Comparison of ENCODE assay signal across 10 mouse cellular contexts in genomic region chr13:43196000-43196399, GRCm38 (mm10). TPM values are rescaled to one million over a fixed set of nuclear protein-coding genes. Genes with fewer than 3 reads are reported as not detected.
DNase-seq lines count a peak whose midpoint lies in the region; ATAC-seq and TF ChIP-seq lines count a peak whose summit lies in the region.
"Had no signal": no experiment of that assay in that cellular context is flagged by ENCODE, and none has a peak within 500 bp of the region (broad histone marks: within the 10 kb centered on the region; RNA-seq: fewer than 3 reads in every experiment).

No protein-coding gene starts in this region.

- H3K36me3 ChIP-seq in intestine, postnatal 0 days (ENCODE audit: control insufficient read depth, insufficient read depth) = no peaks in the 10 kb centered on the region
- no peaks in the 10 kb centered on the region for H3K36me3 ChIP-seq in intestine, embryonic 16.5 days (ENCODE audit: control insufficient read depth, insufficient read depth, low read length)
- peaks cover 0 to 26% of the 10 kb centered on the region in 2 experiments; a peak in 2 of 4 replicates for H3K36me3 ChIP-seq in MEL (ENCODE audit: control insufficient read depth in 1 of 2, insufficient read depth in 2 of 2, low read length in 2 of 2)
- H3K36me3 ChIP-seq in heart, embryonic 16.5 days (ENCODE audit: control insufficient read depth, insufficient read depth) = peaks cover 5% of the 10 kb centered on the region; the same call in 1 of the 2 replicates
- no peaks in the 10 kb centered on the region for H3K36me3 ChIP-seq in midbrain, embryonic 15.5 days (replicated peaks)
- H3K36me3 ChIP-seq: hindbrain, embryonic 12.5 days had no signal

- peak; percentile 15 to 45; a peak in 3 of 4 replicates for TF ChIP-seq EP300 in MEL (IDR thresholded peaks at IDR 0.05; ENCODE audit: low read depth in 1 of 2, low read length in 2 of 2)

- no peak for TF ChIP-seq POLR2A in MEL (IDR thresholded peaks at IDR 0.05; ENCODE audit: control insufficient read depth in 1 of 2, insufficient read depth in 1 of 2, low read depth in 1 of 2, low read length in 2 of 2, poor library complexity in 1 of 2)

- WGBS in intestine, postnatal 0 days = 28% methylated on average over 7 of the region's 7 CpGs
- WGBS in intestine, embryonic 16.5 days = 29% methylated on average over 7 of the region's 7 CpGs
- WGBS in heart, embryonic 16.5 days = 10% methylated on average over 7 of the region's 7 CpGs
- 72% methylated on average over 7 of the region's 7 CpGs for WGBS in midbrain, embryonic 15.5 days

- peak; percentile 56 for TF ChIP-seq CTCF in intestine, postnatal 0 days (IDR thresholded peaks at IDR 0.05; ENCODE audit: low read depth)
- TF ChIP-seq CTCF in MEL (IDR thresholded peaks at IDR 0.05 in 2 of 3, conservative IDR thresholded peaks at IDR 0.05 in 1 of 3; ENCODE audit: control insufficient read depth in 1 of 3, insufficient read depth in 1 of 3, low read depth in 2 of 3, low read length in 3 of 3, poor library complexity in 1 of 3, severe bottlenecking in 1 of 3) = peak in 1 of 3 experiments; percentile 14; a peak in 1 of 6 replicates

- H3K4me1 ChIP-seq in intestine, postnatal 0 days (replicated peaks; ENCODE audit: control insufficient read depth, insufficient read depth, low read length) = no peaks in the 10 kb centered on the region
- H3K4me1 ChIP-seq in intestine, embryonic 16.5 days (ENCODE audit: control insufficient read depth, insufficient read depth, low read length) = peaks cover 3% of the 10 kb centered on the region; the same call in 1 of the 2 replicates
- peaks cover 9 to 36% of the 10 kb centered on the region in 2 experiments for H3K4me1 ChIP-seq in MEL (ENCODE audit: control insufficient read depth in 1 of 2, insufficient read depth in 2 of 2, low read length in 2 of 2)
- H3K4me1 ChIP-seq in heart, embryonic 16.5 days (ENCODE audit: control insufficient read depth, insufficient read depth, low read length) = peaks cover 47% of the 10 kb centered on the region
- no peaks in the 10 kb centered on the region for H3K4me1 ChIP-seq in midbrain, embryonic 15.5 days
- H3K4me1 ChIP-seq: hindbrain, embryonic 12.5 days had no signal

- H3K4me2 ChIP-seq in intestine, postnatal 0 days (replicated peaks; ENCODE audit: low read depth) = no peak overlapping the region
- no peak overlapping the region for H3K4me2 ChIP-seq in intestine, embryonic 16.5 days (ENCODE audit: low read depth, low read length)
- H3K4me2 ChIP-seq in heart, embryonic 16.5 days (ENCODE audit: low read depth, low read length) = peak overlapping the region; percentile 23; the same call in 1 of the 2 replicates
- no peak overlapping the region for H3K4me2 ChIP-seq in midbrain, embryonic 15.5 days
- H3K4me2 ChIP-seq: forebrain, embryonic 13.5 days; hindbrain, embryonic 12.5 days had no signal

- ATAC-seq in intestine, postnatal 0 days = no peak
- ATAC-seq in intestine, embryonic 16.5 days = no peak
- peak; percentile 89 for ATAC-seq in heart, embryonic 16.5 days (replicated peaks; ENCODE audit: extremely low read depth, insufficient read depth, low FRiP score)
- no peak for ATAC-seq in midbrain, embryonic 15.5 days (replicated peaks)
- ATAC-seq: forebrain, embryonic 13.5 days had no signal

- H3K9me3 ChIP-seq in intestine, postnatal 0 days (ENCODE audit: control insufficient read depth) = no peaks in the 10 kb centered on the region
- no peaks in the 10 kb centered on the region for H3K9me3 ChIP-seq in intestine, embryonic 16.5 days (ENCODE audit: control insufficient read depth, low read length)
- H3K9me3 ChIP-seq in MEL (replicated peaks; ENCODE audit: insufficient read depth, low read length) = no peaks in the 10 kb centered on the region
- no peaks in the 10 kb centered on the region for H3K9me3 ChIP-seq in heart, embryonic 16.5 days (replicated peaks; ENCODE audit: control insufficient read depth, low read length)
- H3K9me3 ChIP-seq in midbrain, embryonic 15.5 days = no peaks in the 10 kb centered on the region
- H3K9me3 ChIP-seq: forebrain, embryonic 13.5 days; hindbrain, embryonic 12.5 days had no signal

- H3K9ac ChIP-seq in intestine, postnatal 0 days (ENCODE audit: low read depth, low read length) = no peak overlapping the region
- no peak overlapping the region for H3K9ac ChIP-seq in intestine, embryonic 16.5 days (ENCODE audit: low read depth, low read length)
- H3K9ac ChIP-seq in MEL (ENCODE audit: control insufficient read depth, low read depth, low read length, poor library complexity, severe bottlenecking) = no peak overlapping the region
- H3K9ac ChIP-seq in heart, embryonic 16.5 days (ENCODE audit: low read length) = no peak overlapping the region; the same call in 1 of the 2 replicates
- no peak overlapping the region for H3K9ac ChIP-seq in midbrain, embryonic 15.5 days
- H3K9ac ChIP-seq: forebrain, embryonic 13.5 days; hindbrain, embryonic 12.5 days had no signal

- H3K79me2 ChIP-seq in MEL (ENCODE audit: control insufficient read depth, insufficient read depth, low read length, poor library complexity) = no peaks in the 10 kb centered on the region

- no peak; the same call in 1 of the 2 replicates for TF ChIP-seq RAD21 in MEL (IDR thresholded peaks at IDR 0.05; ENCODE audit: low read depth, low read length)

- no peaks in the 10 kb centered on the region for H3K27me3 ChIP-seq in intestine, postnatal 0 days (replicated peaks; ENCODE audit: control insufficient read depth, insufficient read depth, low read length)
- H3K27me3 ChIP-seq in intestine, embryonic 16.5 days (replicated peaks; ENCODE audit: control insufficient read depth, insufficient read depth, low read length) = no peaks in the 10 kb centered on the region
- H3K27me3 ChIP-seq in MEL (ENCODE audit: control insufficient read depth in 1 of 2, insufficient read depth in 2 of 2, low read length in 2 of 2) = no peaks in the 10 kb centered on the region
- peaks cover 4% of the 10 kb centered on the region; the same call in 1 of the 2 replicates for H3K27me3 ChIP-seq in heart, embryonic 16.5 days (ENCODE audit: control insufficient read depth, insufficient read depth, low read length)
- H3K27me3 ChIP-seq in midbrain, embryonic 15.5 days (replicated peaks) = no peaks in the 10 kb centered on the region
- H3K27me3 ChIP-seq: forebrain, embryonic 13.5 days; hindbrain, embryonic 12.5 days had no signal

- H3K27ac ChIP-seq in intestine, postnatal 0 days (ENCODE audit: low read depth, low read length) = no peak overlapping the region
- no peak overlapping the region for H3K27ac ChIP-seq in intestine, embryonic 16.5 days (ENCODE audit: low read length)
- no peak overlapping the region for H3K27ac ChIP-seq in MEL (ENCODE audit: control insufficient read depth, low read depth, low read length)
- H3K27ac ChIP-seq in heart, embryonic 16.5 days (ENCODE audit: low read length) = peak overlapping the region; percentile 69
- no peak overlapping the region for H3K27ac ChIP-seq in midbrain, embryonic 15.5 days
- H3K27ac ChIP-seq: forebrain, embryonic 13.5 days; hindbrain, embryonic 12.5 days had no signal

- DNase-seq in 416B (ENCODE audit: low read depth) = peak; percentile 68
- DNase-seq in MEL (ENCODE audit: low read depth, low spot score) = peak; percentile 79
- no peak for DNase-seq in spleen, postnatal 36 days (ENCODE audit: low spot score in 2 of 2)
- no peak for DNase-seq in urinary bladder, postnatal 14 days (ENCODE audit: low spot score)

- H3K4me3 ChIP-seq in intestine, postnatal 0 days (ENCODE audit: low read depth, low read length) = no peak overlapping the region
- no peak overlapping the region for H3K4me3 ChIP-seq in intestine, embryonic 16.5 days (ENCODE audit: low read length)
- no peak overlapping the region for H3K4me3 ChIP-seq in MEL (ENCODE audit: control insufficient read depth in 1 of 2, insufficient read depth in 1 of 2, low read depth in 2 of 2, low read length in 2 of 2)
- no peak overlapping the region for H3K4me3 ChIP-seq in heart, embryonic 16.5 days (ENCODE audit: low read length)
- H3K4me3 ChIP-seq in midbrain, embryonic 15.5 days = no peak overlapping the region
- H3K4me3 ChIP-seq: forebrain, embryonic 13.5 days; hindbrain, embryonic 12.5 days had no signal

TF ChIP-seq in MEL, 35 proteins besides CTCF, POLR2A, EP300 and RAD21 (continues in another document):
- TF ChIP-seq RCOR1 (IDR thresholded peaks at IDR 0.05; ENCODE audit: low read depth, low read length) (no peak), SIN3A (IDR thresholded peaks at IDR 0.05; ENCODE audit: low read length) (peak; percentile 24; the same call in 1 of the 2 replicates), ZKSCAN1 (IDR thresholded peaks at IDR 0.05; ENCODE audit: low read depth, low read length) (no peak), TCF12 (IDR thresholded peaks at IDR 0.05; ENCODE audit: low read depth, low read length) (peak; percentile 45; the same call in 1 of the 2 replicates), MYB (IDR thresholded peaks at IDR 0.05; ENCODE audit: low read depth, low read length) (no peak), HCFC1 (IDR thresholded peaks at IDR 0.05; ENCODE audit: low read depth, low read length) (no peak), ELF1 (IDR thresholded peaks at IDR 0.05; ENCODE audit: low read depth, low read length) (no peak), ZMIZ1 (IDR thresholded peaks at IDR 0.05; ENCODE audit: low read depth, low read length) (no peak), CHD2 (IDR thresholded peaks at IDR 0.05; ENCODE audit: low read length) (no peak), GATA1 (IDR thresholded peaks at IDR 0.05; ENCODE audit: low read depth, low read length) (peak; percentile 65; the same call in 1 of the 2 replicates), TAL1 (IDR thresholded peaks at IDR 0.05; ENCODE audit: low read length) (peak; percentile 61), ZC3H11A (IDR thresholded peaks at IDR 0.05; ENCODE audit: low read depth, low read length) (no peak), ETS1 (IDR thresholded peaks at IDR 0.05; ENCODE audit: low read depth, low read length) (peak; percentile 68; the same call in 1 of the 2 replicates), MAX (IDR thresholded peaks at IDR 0.05; ENCODE audit: low read length) (no peak), MXI1 (IDR thresholded peaks at IDR 0.05; ENCODE audit: low read depth, low read length) (no peak), USF1 (IDR thresholded peaks at IDR 0.05; ENCODE audit: low read depth, low read length) (no peak), MEF2A (IDR thresholded peaks at IDR 0.05; ENCODE audit: extremely low read depth, insufficient replicate concordance, low read depth, low read length, poor library complexity, severe bottlenecking) (no peak)

RNA-seq across cellular contexts. Expression of gene Tbc1d7, which starts 24.7 kb away (rescaled TPM):
- polyA plus RNA-seq in intestine, postnatal 0 days (2015; fragmentation: Nextera tagmentation; extraction: Ambion mirVana) = 22.0 and 24.1 TPM in 2 replicates
- 28.0 and 33.9 TPM in 2 replicates for polyA plus RNA-seq in intestine, embryonic 16.5 days (2015; fragmentation: Nextera tagmentation; extraction: Ambion mirVana)
- total RNA-seq in MEL (2012; rRNA removed) = 11.6 and 12.0 TPM in 2 replicates
- polyA plus RNA-seq in MEL (2012; ENCODE audit: insufficient read depth in 1 of 2, insufficient read length in 2 of 2, low read depth in 1 of 2, low replicate concordance in 2 of 2, missing spikeins in 1 of 2) = 10 to 100 TPM in 1 of 2 experiments, not detected in 1; 29.4 TPM
- 57.7 and 57.8 TPM in 2 replicates for polyA plus RNA-seq in heart, embryonic 16.5 days (2015; fragmentation: Nextera tagmentation; extraction: Ambion mirVana)
- 84.9 and 93.0 TPM in 2 replicates for polyA plus RNA-seq in midbrain, embryonic 15.5 days (2015; fragmentation: Nextera tagmentation; extraction: Ambion mirVana)

Comparison
In these comparisons a context has a peak if more than half of its experiments do, and no peak if none do; other contexts are left out.
1. DNase-seq: peak in 416B (single experiment) and MEL (single experiment); none in spleen, postnatal 36 days (0 of 2) and urinary bladder, postnatal 14 days (single experiment).